Mouse (Mus musculus): ENCODE results near the gene Rhbdf1. TPM values are rescaled to one million over a fixed set of nuclear protein-coding genes. Genes with fewer than 3 reads are reported as not detected.

Rhbdf1 gene
- polyA plus RNA-seq, 1 experiment from 2014 or later = 60.1 TPM

- H3K9ac ChIP-seq (ENCODE audit: low read depth, low read length) = no peak overlapping the region
- H3K4me2 ChIP-seq (ENCODE audit: low read depth, low read length) = no peak overlapping the region
- H3K36me3 ChIP-seq (ENCODE audit: control insufficient read depth, insufficient read depth, low read length) = no peaks in the 10 kb centered on the region
- no peaks in the 10 kb centered on the region for H3K27me3 ChIP-seq (replicated peaks; ENCODE audit: control insufficient read depth, insufficient read depth, low read length)
- no peak for ATAC-seq (ENCODE audit: low read depth)
- no peaks in the 10 kb centered on the region for H3K4me1 ChIP-seq (ENCODE audit: control insufficient read depth, insufficient read depth, low read length)
- 73% methylated on average over 5 of the region's 5 CpGs for WGBS
- DNase-seq (ENCODE audit: low spot score) = no peak
- no peak overlapping the region for H3K27ac ChIP-seq (replicated peaks; ENCODE audit: low read depth, low read length)
- no peaks in the 10 kb centered on the region for H3K9me3 ChIP-seq (ENCODE audit: control insufficient read depth, low read length)
- H3K4me3 ChIP-seq (ENCODE audit: low read depth, low read length) = no peak overlapping the region
Measured at GRCm38 (mm10) chr11:32194626-32195025, 27.5 kb downstream of the Rhbdf1 start.

- no peak for DNase-seq (ENCODE audit: low spot score)
- 82% methylated on average over 10 of the region's 10 CpGs for WGBS
Measured at GRCm38 (mm10) chr11:32194086-32194485, 28.0 kb downstream of the Rhbdf1 start.

GRCm38 (mm10) chr11:32193156-32193555 lies 28.9 kb downstream of the Rhbdf1 start:
- Histone ChIP-seq H3K36me3 (ENCODE audit: control insufficient read depth, insufficient read depth, low read length) (no peaks in the 10 kb centered on the region), H3K27me3 (replicated peaks; ENCODE audit: control insufficient read depth, insufficient read depth, low read length) (no peaks in the 10 kb centered on the region), H3K27ac (replicated peaks; ENCODE audit: low read depth, low read length) (no peak overlapping the region), H3K4me2 (ENCODE audit: low read depth, low read length) (no peak overlapping the region), H3K9me3 (ENCODE audit: control insufficient read depth, low read length) (no peaks in the 10 kb centered on the region), H3K9ac (ENCODE audit: low read depth, low read length) (no peak overlapping the region), H3K4me3 (ENCODE audit: low read depth, low read length) (no peak overlapping the region), H3K4me1 (ENCODE audit: control insufficient read depth, insufficient read depth, low read length) (no peaks in the 10 kb centered on the region)
- DNase-seq (ENCODE audit: low spot score) (no peak), ATAC-seq (ENCODE audit: low read depth) (no peak)
- WGBS = 91% methylated on average over 10 of the region's 10 CpGs

More at GRCm38 (mm10) chr11:32194086-32194485, 28.0 kb downstream of the Rhbdf1 start:
- no peak overlapping the region for H3K4me3 ChIP-seq (ENCODE audit: low read depth, low read length)
- no peaks in the 10 kb centered on the region for H3K9me3 ChIP-seq (ENCODE audit: control insufficient read depth, low read length)
- H3K4me1 ChIP-seq (ENCODE audit: control insufficient read depth, insufficient read depth, low read length) = no peaks in the 10 kb centered on the region
- no peaks in the 10 kb centered on the region for H3K36me3 ChIP-seq (ENCODE audit: control insufficient read depth, insufficient read depth, low read length)
- H3K9ac ChIP-seq (ENCODE audit: low read depth, low read length) = no peak overlapping the region
- H3K27me3 ChIP-seq (replicated peaks; ENCODE audit: control insufficient read depth, insufficient read depth, low read length) = no peaks in the 10 kb centered on the region
- no peak for ATAC-seq (ENCODE audit: low read depth)
- H3K4me2 ChIP-seq (ENCODE audit: low read depth, low read length) = no peak overlapping the region
- no peak overlapping the region for H3K27ac ChIP-seq (replicated peaks; ENCODE audit: low read depth, low read length)

GRCm38 (mm10) chr11:32190603-32191110 lies 31.4 kb downstream of the Rhbdf1 start:
- DNase-seq (ENCODE audit: low spot score) (no peak), ATAC-seq (ENCODE audit: low read depth) (no peak)
- H3K27me3 ChIP-seq (replicated peaks; ENCODE audit: control insufficient read depth, insufficient read depth, low read length) = no peaks in the 10 kb centered on the region
- no peak overlapping the region for H3K4me3 ChIP-seq (ENCODE audit: low read depth, low read length)
- no peak overlapping the region for H3K9ac ChIP-seq (ENCODE audit: low read depth, low read length)
- H3K4me1 ChIP-seq (ENCODE audit: control insufficient read depth, insufficient read depth, low read length) = no peaks in the 10 kb centered on the region
- no peak overlapping the region for H3K4me2 ChIP-seq (ENCODE audit: low read depth, low read length)
- WGBS = 73% methylated on average over 13 of the region's 13 CpGs
- H3K9me3 ChIP-seq (ENCODE audit: control insufficient read depth, low read length) = no peaks in the 10 kb centered on the region
- H3K36me3 ChIP-seq (ENCODE audit: control insufficient read depth, insufficient read depth, low read length) = no peaks in the 10 kb centered on the region
- no peak overlapping the region for H3K27ac ChIP-seq (replicated peaks; ENCODE audit: low read depth, low read length)

- H3K9me3 ChIP-seq (ENCODE audit: control insufficient read depth, low read length) = no peaks in the 10 kb centered on the region
- DNase-seq (ENCODE audit: low spot score) (no peak), ATAC-seq (ENCODE audit: low read depth) (no peak)
- no peak overlapping the region for H3K4me3 ChIP-seq (ENCODE audit: low read depth, low read length)
- H3K27ac ChIP-seq (replicated peaks; ENCODE audit: low read depth, low read length) = no peak overlapping the region
- 81% methylated on average over 9 of the region's 9 CpGs for WGBS
- H3K27me3 ChIP-seq (replicated peaks; ENCODE audit: control insufficient read depth, insufficient read depth, low read length) = no peaks in the 10 kb centered on the region
- H3K4me1 ChIP-seq (ENCODE audit: control insufficient read depth, insufficient read depth, low read length) = no peaks in the 10 kb centered on the region
- H3K4me2 ChIP-seq (ENCODE audit: low read depth, low read length) = no peak overlapping the region
- no peak overlapping the region for H3K9ac ChIP-seq (ENCODE audit: low read depth, low read length)
- no peaks in the 10 kb centered on the region for H3K36me3 ChIP-seq (ENCODE audit: control insufficient read depth, insufficient read depth, low read length)
Measured at GRCm38 (mm10) chr11:32190119-32190518, 32.0 kb downstream of the Rhbdf1 start.

GRCm38 (mm10) chr11:32189434-32189833 lies 32.7 kb downstream of the Rhbdf1 start:
- Histone ChIP-seq H3K9ac (ENCODE audit: low read depth, low read length) (no peak overlapping the region), H3K36me3 (ENCODE audit: control insufficient read depth, insufficient read depth, low read length) (no peaks in the 10 kb centered on the region), H3K4me1 (ENCODE audit: control insufficient read depth, insufficient read depth, low read length) (no peaks in the 10 kb centered on the region), H3K9me3 (ENCODE audit: control insufficient read depth, low read length) (no peaks in the 10 kb centered on the region), H3K4me2 (ENCODE audit: low read depth, low read length) (no peak overlapping the region), H3K27ac (replicated peaks; ENCODE audit: low read depth, low read length) (no peak overlapping the region), H3K27me3 (replicated peaks; ENCODE audit: control insufficient read depth, insufficient read depth, low read length) (no peaks in the 10 kb centered on the region), H3K4me3 (ENCODE audit: low read depth, low read length) (no peak overlapping the region)
- DNase-seq (ENCODE audit: low spot score) = no peak
- WGBS = 70% methylated on average over 5 of the region's 5 CpGs
- ATAC-seq (ENCODE audit: low read depth) = no peak

GRCm38 (mm10) chr11:32188881-32189280 lies 33.2 kb downstream of the Rhbdf1 start:
- DNase-seq (ENCODE audit: low spot score) (no peak), ATAC-seq (ENCODE audit: low read depth) (no peak)
- no peak overlapping the region for H3K9ac ChIP-seq (ENCODE audit: low read depth, low read length)
- no peaks in the 10 kb centered on the region for H3K4me1 ChIP-seq (ENCODE audit: control insufficient read depth, insufficient read depth, low read length)
- no peak overlapping the region for H3K27ac ChIP-seq (replicated peaks; ENCODE audit: low read depth, low read length)
- no peak overlapping the region for H3K4me2 ChIP-seq (ENCODE audit: low read depth, low read length)
- H3K9me3 ChIP-seq (ENCODE audit: control insufficient read depth, low read length) = no peaks in the 10 kb centered on the region
- no peak overlapping the region for H3K4me3 ChIP-seq (ENCODE audit: low read depth, low read length)
- H3K27me3 ChIP-seq (replicated peaks; ENCODE audit: control insufficient read depth, insufficient read depth, low read length) = no peaks in the 10 kb centered on the region
- H3K36me3 ChIP-seq (ENCODE audit: control insufficient read depth, insufficient read depth, low read length) = no peaks in the 10 kb centered on the region
- WGBS = 87% methylated on average over 12 of the region's 12 CpGs

- no peak for ATAC-seq (ENCODE audit: low read depth)
- no peak overlapping the region for H3K27ac ChIP-seq (replicated peaks; ENCODE audit: low read depth, low read length)
- H3K4me1 ChIP-seq (ENCODE audit: control insufficient read depth, insufficient read depth, low read length) = no peaks in the 10 kb centered on the region
- no peaks in the 10 kb centered on the region for H3K9me3 ChIP-seq (ENCODE audit: control insufficient read depth, low read length)
- H3K36me3 ChIP-seq (ENCODE audit: control insufficient read depth, insufficient read depth, low read length) = no peaks in the 10 kb centered on the region
- 86% methylated on average over 4 of the region's 4 CpGs for WGBS
- H3K27me3 ChIP-seq (replicated peaks; ENCODE audit: control insufficient read depth, insufficient read depth, low read length) = no peaks in the 10 kb centered on the region
- no peak overlapping the region for H3K4me3 ChIP-seq (ENCODE audit: low read depth, low read length)
- no peak overlapping the region for H3K4me2 ChIP-seq (ENCODE audit: low read depth, low read length)
- no peak for DNase-seq (ENCODE audit: low spot score)
- H3K9ac ChIP-seq (ENCODE audit: low read depth, low read length) = no peak overlapping the region
Measured at GRCm38 (mm10) chr11:32187256-32187655, 34.8 kb downstream of the Rhbdf1 start.

GRCm38 (mm10) chr11:32186031-32186430 lies 36.1 kb downstream of the Rhbdf1 start:
- Histone ChIP-seq H3K27me3 (replicated peaks; ENCODE audit: control insufficient read depth, insufficient read depth, low read length) (no peaks in the 10 kb centered on the region), H3K27ac (replicated peaks; ENCODE audit: low read depth, low read length) (no peak overlapping the region), H3K9ac (ENCODE audit: low read depth, low read length) (no peak overlapping the region), H3K4me3 (ENCODE audit: low read depth, low read length) (no peak overlapping the region), H3K36me3 (ENCODE audit: control insufficient read depth, insufficient read depth, low read length) (no peaks in the 10 kb centered on the region), H3K9me3 (ENCODE audit: control insufficient read depth, low read length) (no peaks in the 10 kb centered on the region), H3K4me1 (ENCODE audit: control insufficient read depth, insufficient read depth, low read length) (no peaks in the 10 kb centered on the region), H3K4me2 (ENCODE audit: low read depth, low read length) (no peak overlapping the region)
- ATAC-seq (ENCODE audit: low read depth) (no peak), DNase-seq (ENCODE audit: low spot score) (no peak)
- WGBS = 82% methylated on average over 3 of the region's 3 CpGs
